Mouse (Mus musculus) hindbrain, embryonic 15.5 days (tissue): ENCODE measurements around the gene H3f3b. TPM values are rescaled to one million over a fixed set of nuclear protein-coding genes. Genes with fewer than 3 reads are reported as not detected.

Experiments
- ATAC-seq: fragments of 200-750 bp; cut with Nextera tagmentation; 2 replicates; pipeline ENCODE4 v1.8.0; 2017; ENCODE audit warnings: low read depth, moderate number of reproducible peaks, moderate TSS enrichment; ENCODE audit not compliant: low FRiP score
- H3K27ac ChIP-seq: fragments of 300-500 bp; sonication (generic); replicated peaks from 2 replicates; pipeline ENCODE4 v1.5.1; 2015; ENCODE audit warnings: mild to moderate bottlenecking, inconsistent platforms
- H3K27me3 ChIP-seq: fragments of 300-500 bp; sonication (generic); 2 replicates; pipeline ENCODE4 v1.6.1; 2015; ENCODE audit warnings: control low read depth, inconsistent platforms
- H3K36me3 ChIP-seq: fragments of 300-500 bp; sonication (generic); 2 replicates; pipeline ENCODE4 v1.6.1; 2015; ENCODE audit warnings: control low read depth, inconsistent platforms
- H3K4me1 ChIP-seq: fragments of 300-500 bp; sonication (generic); replicated peaks from 2 replicates; pipeline ENCODE4 v1.6.1; 2015; ENCODE audit warnings: control low read depth, inconsistent platforms
- H3K4me2 ChIP-seq: fragments of 300-500 bp; sonication (generic); 2 replicates; pipeline ENCODE4 v1.6.1; 2015; ENCODE audit warnings: moderate library complexity, mild to moderate bottlenecking, inconsistent platforms
- H3K4me3 ChIP-seq: fragments of 300-500 bp; sonication (generic); 2 replicates; pipeline ENCODE4 v1.5.1; 2015; ENCODE audit warnings: mild to moderate bottlenecking, inconsistent platforms
- H3K9ac ChIP-seq: fragments of 300-500 bp; sonication (generic); 2 replicates; pipeline ENCODE4 v1.6.1; 2015; ENCODE audit warnings: inconsistent platforms
- H3K9me3 ChIP-seq: fragments of 300-500 bp; sonication (generic); 2 replicates; pipeline ENCODE4 v1.6.1; 2016; ENCODE audit warnings: control low read depth, inconsistent platforms
- WGBS: fragments of 180-500 bp; shearing (Covaris S2); methylation state at CpG from one replicate; pipeline ENCODE4 v1.1.7; 2015; 5-methylcytosine and 5-hydroxymethylcytosine counted together
- polyA plus RNA-seq: library from polyadenylated mRNA; unstranded; fragments of >200 nt; fragmentation: Nextera tagmentation; extraction: Ambion mirVana; gene quantifications from 2 replicates; pipeline ENCODE4 v1.2.1, GENCODE M21; 2015

The H3f3b gene
- polyA plus RNA-seq, result 1,686 and 1,716 TPM in 2 replicates

GRCm38 (mm10) chr11:116027756-116028155 is at the start of gene H3f3b:
Gene H3f3b, minus strand, starts transcription at chr11:116027962.
- H3K36me3 ChIP-seq, result no peaks in the 10 kb centered on the region
- no peak within 1 kb of the TSS for H3K4me3 ChIP-seq
- H3K9ac ChIP-seq, result no peak within 1 kb of the TSS
- no peaks in the 10 kb centered on the region for H3K9me3 ChIP-seq
- peaks cover 25% of the 10 kb centered on the region for H3K4me1 ChIP-seq
- H3K27ac ChIP-seq, result no peak within 1 kb of the TSS
- WGBS, result 77% methylated on average over 4 of the region's 4 CpGs
- no peak within 1 kb of the TSS for H3K4me2 ChIP-seq
- H3K27me3 ChIP-seq, result no peaks in the 10 kb centered on the region
- ATAC-seq, result no peak

GRCm38 (mm10) chr11:116076836-116077235 is 49.1 kb upstream of the H3f3b start:
- Histone ChIP-seq H3K4me2 (no peak overlapping the region), H3K4me3 (no peak overlapping the region), H3K27me3 (no peaks in the 10 kb centered on the region), H3K4me1 (peaks cover 16% of the 10 kb centered on the region), H3K27ac (no peak overlapping the region), H3K9ac (no peak overlapping the region), H3K36me3 (peaks cover 20% of the 10 kb centered on the region), H3K9me3 (no peaks in the 10 kb centered on the region)
- 87% methylated on average over 7 of the region's 7 CpGs for WGBS
- no peak for ATAC-seq

GRCm38 (mm10) chr11:116076266-116076540 is 48.4 kb upstream of the H3f3b start:
- Histone ChIP-seq H3K36me3 (peaks cover 15% of the 10 kb centered on the region), H3K9me3 (no peaks in the 10 kb centered on the region), H3K4me2 (no peak overlapping the region), H3K4me1 (peaks cover 16% of the 10 kb centered on the region), H3K27ac (no peak overlapping the region), H3K9ac (no peak overlapping the region), H3K27me3 (no peaks in the 10 kb centered on the region), H3K4me3 (no peak overlapping the region)
- 68% methylated on average over 7 of the region's 7 CpGs for WGBS
- no peak for ATAC-seq

GRCm38 (mm10) chr11:116075539-116076265 is 47.9 kb upstream of the H3f3b start:
- Histone ChIP-seq H3K4me3 (no peak overlapping the region), H3K4me2 (no peak overlapping the region), H3K9me3 (no peaks in the 10 kb centered on the region), H3K27me3 (no peaks in the 10 kb centered on the region), H3K27ac (no peak overlapping the region), H3K4me1 (peaks cover 16% of the 10 kb centered on the region), H3K36me3 (peaks cover 11% of the 10 kb centered on the region), H3K9ac (no peak overlapping the region)
- WGBS, result 66% methylated on average over 20 of the region's 20 CpGs
- ATAC-seq, result no peak

- Histone ChIP-seq H3K27me3 (no peaks in the 10 kb centered on the region), H3K9ac (no peak overlapping the region), H3K4me2 (no peak overlapping the region), H3K4me1 (peaks cover 16% of the 10 kb centered on the region), H3K9me3 (no peaks in the 10 kb centered on the region), H3K4me3 (no peak overlapping the region), H3K36me3 (peaks cover 2% of the 10 kb centered on the region), H3K27ac (no peak overlapping the region)
- 72% methylated on average over 7 of the region's 7 CpGs for WGBS
- ATAC-seq, result no peak
Observed at GRCm38 (mm10) chr11:116074436-116074991, 46.8 kb upstream of the H3f3b start.

- no peak overlapping the region for H3K9ac ChIP-seq
- ATAC-seq, result no peak
- no peak overlapping the region for H3K4me2 ChIP-seq
- H3K9me3 ChIP-seq, result no peaks in the 10 kb centered on the region
- H3K27me3 ChIP-seq, result no peaks in the 10 kb centered on the region
- H3K27ac ChIP-seq, result no peak overlapping the region
- H3K4me3 ChIP-seq, result no peak overlapping the region
- peaks cover under 1% of the 10 kb centered on the region; the same call in 1 of the 2 replicates for H3K4me1 ChIP-seq
- H3K36me3 ChIP-seq, result no peaks in the 10 kb centered on the region
- WGBS, result 94% methylated on average over 3 of the region's 3 CpGs
Observed at GRCm38 (mm10) chr11:116072608-116073007, 44.8 kb upstream of the H3f3b start.

GRCm38 (mm10) chr11:116071510-116071909 is 43.7 kb upstream of the H3f3b start:
- 70% methylated on average over 5 of the region's 5 CpGs for WGBS
- Histone ChIP-seq H3K27me3 (no peaks in the 10 kb centered on the region), H3K27ac (no peak overlapping the region), H3K36me3 (no peaks in the 10 kb centered on the region), H3K4me3 (no peak overlapping the region), H3K9me3 (no peaks in the 10 kb centered on the region), H3K4me1 (no peaks in the 10 kb centered on the region), H3K9ac (no peak overlapping the region), H3K4me2 (no peak overlapping the region)
- no peak for ATAC-seq

GRCm38 (mm10) chr11:116065345-116065744 is 37.6 kb upstream of the H3f3b start:
- ATAC-seq, result no peak
- Histone ChIP-seq H3K4me1 (0 out of 2 replicates have a peak, but pooled peaks cover 3% of the 10 kb centered on the region), H3K9ac (no peak overlapping the region), H3K9me3 (no peaks in the 10 kb centered on the region), H3K4me3 (no peak overlapping the region), H3K27ac (no peak overlapping the region), H3K27me3 (no peaks in the 10 kb centered on the region), H3K4me2 (no peak overlapping the region), H3K36me3 (peaks cover 4% of the 10 kb centered on the region; the same call in 1 of the 2 replicates)
- 87% methylated on average over 12 of the region's 12 CpGs for WGBS

GRCm38 (mm10) chr11:116064187-116064867 is 36.6 kb upstream of the H3f3b start:
- Histone ChIP-seq H3K36me3 (peaks cover 11% of the 10 kb centered on the region; the same call in 1 of the 2 replicates), H3K27me3 (no peaks in the 10 kb centered on the region), H3K4me1 (0 out of 2 replicates have a peak, but pooled peaks cover 3% of the 10 kb centered on the region), H3K4me3 (no peak overlapping the region), H3K4me2 (no peak overlapping the region), H3K9me3 (no peaks in the 10 kb centered on the region), H3K27ac (no peak overlapping the region), H3K9ac (no peak overlapping the region)
- 66% methylated on average over 23 of the region's 23 CpGs for WGBS
- ATAC-seq, result no peak

GRCm38 (mm10) chr11:116063562-116063961 is 35.8 kb upstream of the H3f3b start:
- H3K4me1 ChIP-seq, result 0 out of 2 replicates have a peak, but pooled peaks cover 3% of the 10 kb centered on the region
- WGBS, result 61% methylated on average over 13 of the region's 13 CpGs
- peaks cover 16% of the 10 kb centered on the region; the same call in 1 of the 2 replicates for H3K36me3 ChIP-seq
- no peak overlapping the region for H3K4me3 ChIP-seq
- H3K9ac ChIP-seq, result no peak overlapping the region
- no peak for ATAC-seq
- no peak overlapping the region; the same call in 1 of the 2 replicates for H3K27ac ChIP-seq
- no peaks in the 10 kb centered on the region for H3K27me3 ChIP-seq
- no peak overlapping the region for H3K4me2 ChIP-seq
- no peaks in the 10 kb centered on the region for H3K9me3 ChIP-seq

GRCm38 (mm10) chr11:116062521-116062920 is 34.8 kb upstream of the H3f3b start:
- Histone ChIP-seq H3K27ac (no peak overlapping the region), H3K9ac (no peak overlapping the region), H3K4me3 (no peak overlapping the region), H3K9me3 (no peaks in the 10 kb centered on the region), H3K27me3 (no peaks in the 10 kb centered on the region), H3K4me2 (no peak overlapping the region), H3K4me1 (0 out of 2 replicates have a peak, but pooled peaks cover 3% of the 10 kb centered on the region), H3K36me3 (peaks cover 27% of the 10 kb centered on the region)
- WGBS, result 45% methylated on average over 8 of the region's 8 CpGs
- ATAC-seq, result no peak
